Mouse (Mus musculus) layer of hippocampus, postnatal 36 days (tissue): ENCODE measurements around the gene Cd38. TPM values are rescaled to one million over a fixed set of nuclear protein-coding genes. Genes with fewer than 3 reads are reported as not detected.

Experiments
- DNase-seq, 2 experiments: peaks; one replicate each; pipeline ENCODE4 v3.0.0; 2022
- total RNA-seq, 2 experiments: library from RNA; stranded (reverse); gene quantifications; 2 replicates each; pipeline ENCODE4 v1.2.3; 2021

Gene Cd38
- total RNA-seq, 2 experiments from 2014 or later, result 6.9 to 7.5 TPM

DNA sequence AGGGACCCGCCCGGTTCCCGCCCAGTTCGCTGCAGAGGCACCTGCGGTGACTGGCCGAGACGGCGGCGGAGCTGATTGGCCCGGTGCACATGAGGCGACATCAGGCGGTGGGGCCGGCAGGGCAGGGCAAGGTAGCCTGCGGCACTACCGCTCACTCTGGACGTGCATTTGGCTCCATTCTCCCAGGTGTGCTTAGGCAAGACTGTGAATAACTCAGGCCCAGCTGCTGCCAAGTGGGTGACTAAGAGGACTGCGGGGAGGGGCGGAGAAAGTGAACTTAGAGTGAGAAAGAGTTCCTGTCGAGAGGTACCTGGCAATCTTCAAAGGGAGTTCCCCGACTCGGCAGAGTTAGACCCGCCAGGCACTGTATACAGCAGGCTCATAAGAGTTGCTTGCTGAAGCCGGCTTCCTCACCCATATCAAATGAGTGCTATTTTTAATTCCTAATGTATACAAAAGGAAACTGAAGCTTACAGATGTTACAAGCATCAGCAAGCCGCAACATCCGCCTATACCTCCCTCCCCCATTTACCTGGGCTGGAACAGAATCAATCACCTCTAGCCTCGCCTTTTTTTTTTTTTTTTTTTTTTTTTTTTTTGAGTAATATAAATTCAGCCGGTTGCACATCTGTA is 79.9 kb downstream of the Cd38 start:
- DNase-seq, result peak in 1 of 2 experiments; percentile 2

DNA sequence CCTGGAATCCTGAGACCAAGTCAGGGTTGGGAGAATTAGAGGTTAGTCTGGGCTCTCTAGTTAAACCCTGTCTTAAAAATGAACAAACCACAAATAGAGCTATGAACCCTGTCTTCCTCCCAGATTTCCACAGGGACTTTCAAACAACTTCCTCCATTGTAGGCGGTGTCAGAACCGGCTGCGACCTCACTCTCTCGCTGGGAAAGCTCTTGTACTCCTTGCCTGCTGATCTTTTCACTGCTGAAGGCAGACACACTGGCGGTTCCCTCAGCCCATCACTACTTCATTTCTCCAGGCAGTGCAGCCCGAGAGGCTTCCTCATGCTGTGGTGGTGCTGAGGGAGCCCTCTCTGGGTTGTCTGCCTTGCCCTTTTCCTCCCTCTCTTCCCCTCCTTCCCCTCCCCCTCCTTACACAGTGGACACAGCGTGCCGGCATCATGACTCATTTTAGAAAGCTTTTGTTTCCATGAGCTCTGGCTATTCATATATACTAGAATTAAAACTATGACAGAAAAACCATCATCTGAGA is 80.5 kb downstream of the Cd38 start:
- no peak for DNase-seq

DNA sequence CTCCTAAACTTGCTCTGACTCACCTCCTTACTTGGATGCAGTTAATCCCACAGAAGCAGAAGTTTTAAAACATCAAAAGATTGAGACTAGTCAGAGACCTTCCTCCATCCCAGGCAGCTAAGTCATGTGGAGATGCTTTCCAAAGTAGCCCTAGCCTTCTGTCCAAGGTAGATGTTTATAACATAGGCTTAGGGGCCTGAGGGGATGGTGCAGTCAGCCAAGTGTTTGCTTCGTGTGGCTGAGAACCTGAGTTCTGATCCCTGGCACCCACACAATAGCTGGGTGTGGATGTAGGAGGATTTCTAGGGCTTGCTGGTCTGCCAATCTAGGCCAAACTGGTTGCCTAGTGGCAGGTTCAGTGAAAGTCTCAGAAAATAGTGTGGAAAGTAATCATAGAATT is 84.9 kb downstream of the Cd38 start:
- no peak for DNase-seq

DNA sequence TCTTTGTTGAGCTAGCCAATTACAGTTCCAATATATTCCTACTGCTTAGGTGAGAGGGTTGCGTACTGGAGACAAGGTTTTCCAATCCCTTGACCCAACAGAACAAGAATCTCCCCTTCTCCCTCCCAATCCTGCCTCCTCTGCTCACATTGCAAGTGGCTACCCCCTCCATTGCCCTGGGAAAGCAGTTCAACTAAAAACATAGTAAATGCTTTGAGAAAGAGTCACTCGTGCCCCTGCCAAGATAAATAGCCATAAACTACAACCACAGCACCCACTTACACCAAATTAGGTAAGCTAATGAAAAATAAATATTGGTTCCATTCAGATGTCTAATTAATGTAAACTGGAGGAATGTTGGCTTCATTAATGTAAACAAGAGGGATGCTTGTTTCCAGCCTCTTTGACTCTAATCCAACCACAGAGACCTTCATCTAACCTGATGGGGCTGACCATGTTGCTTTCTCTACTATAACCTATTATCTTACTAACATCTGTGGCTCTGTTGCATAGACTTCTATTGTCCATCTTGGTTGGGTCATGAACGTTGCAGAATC is 91.6 kb downstream of the Cd38 start:
- no peak for DNase-seq

DNA sequence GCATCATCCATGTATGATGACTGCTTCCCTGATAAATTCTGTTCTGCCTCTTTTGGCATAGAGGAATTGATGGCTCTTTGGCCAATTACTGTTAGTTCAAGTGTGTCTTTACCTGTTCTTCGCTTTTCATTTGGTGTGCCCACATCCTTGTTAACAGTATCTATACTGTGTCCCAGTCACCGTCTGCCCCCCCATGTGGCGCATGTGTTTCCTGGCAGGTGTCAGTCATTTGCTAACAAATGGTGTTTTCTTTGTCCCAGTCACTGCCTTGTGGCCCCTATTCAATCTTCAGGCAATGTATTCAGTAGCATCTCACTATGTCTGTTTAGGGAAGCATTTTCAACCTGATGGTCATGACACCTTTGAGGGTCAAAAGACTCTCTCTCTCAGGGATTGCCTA is 92.7 kb downstream of the Cd38 start:
- no peak for DNase-seq

Other genes with a start within 250 kb of the Cd38 start
- gene Cc2d2a, start 206.2 kb upstream of the Cd38 start, total RNA-seq, result 10 to 100 TPM; 16.7 to 18.2 TPM
- gene Bst1, start 49.7 kb upstream of the Cd38 start, total RNA-seq, result not detected
- gene Fbxl5, start 46.9 kb upstream of the Cd38 start, total RNA-seq, result 10 to 100 TPM; 92.2 to 98.8 TPM
- gene Gm7879, start 44.6 kb downstream of the Cd38 start, total RNA-seq, result 10 to 100 TPM; 10.7 to 11.8 TPM
- under 1 TPM; 0.27 to 0.66 TPM for gene Fgfbp1, start 113.2 kb downstream of the Cd38 start, total RNA-seq
- gene Prom1, start 233.5 kb downstream of the Cd38 start, total RNA-seq, result 10 to 100 TPM; 19.1 to 20.8 TPM